Mouse (Mus musculus): Measurements from ENCODE around the gene Bag3.

Gene Bag3

DNA sequence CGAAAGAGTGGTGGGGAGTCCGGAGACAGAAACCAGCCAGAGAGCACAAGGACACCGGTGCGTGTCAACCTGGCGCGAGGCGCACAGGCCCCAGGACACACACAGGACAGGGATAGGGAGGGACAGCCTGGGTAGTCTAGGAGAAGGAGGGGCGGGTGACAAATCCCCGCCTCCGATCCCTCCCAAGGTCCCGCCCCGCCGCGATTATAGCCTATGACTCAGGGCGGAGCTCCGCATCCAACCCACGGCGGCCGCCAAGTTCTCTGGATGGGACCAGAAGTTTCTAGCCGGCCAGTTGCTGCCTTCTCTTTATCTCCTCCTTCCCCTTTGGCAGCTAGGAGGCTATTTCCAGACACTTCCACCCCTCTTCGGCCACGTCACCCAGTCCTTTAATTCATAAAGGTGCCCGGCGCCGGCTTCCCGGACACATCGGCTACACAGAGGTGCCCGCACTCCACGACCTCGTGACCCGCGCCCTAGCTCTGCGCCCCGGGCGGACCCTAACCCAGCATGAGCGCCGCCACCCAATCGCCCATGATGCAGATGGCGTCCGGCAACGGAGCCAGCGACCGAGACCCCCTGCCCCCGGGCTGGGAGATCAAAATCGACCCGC, at the start of gene Bag3:
TSS of gene Bag3 (plus strand) at position 268 of the 613 bp plus-strand sequence.
- DNase-seq, result peak; percentile 97

DNA sequence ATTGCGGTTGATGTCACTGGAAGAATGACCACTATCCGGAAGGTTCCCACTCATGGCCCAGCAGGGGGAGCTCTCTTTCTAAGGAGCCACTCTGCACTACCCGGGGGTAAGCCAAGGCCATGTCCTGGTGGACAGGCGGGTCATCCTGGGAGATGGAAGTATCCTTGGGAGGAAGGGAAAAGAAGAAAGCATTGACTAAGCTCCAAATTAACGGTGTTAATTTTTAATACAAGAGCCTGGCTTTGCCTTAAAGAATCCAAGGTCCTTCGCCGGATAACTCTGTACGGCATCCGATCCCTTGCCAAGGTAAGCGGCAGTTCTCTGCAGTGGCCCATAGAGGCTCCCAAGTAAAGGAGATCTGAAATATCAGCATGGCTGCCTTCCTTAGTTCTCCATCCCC, 49.1 kb upstream of the Bag3 start:
- DNase-seq, result peak; percentile 88

DNA sequence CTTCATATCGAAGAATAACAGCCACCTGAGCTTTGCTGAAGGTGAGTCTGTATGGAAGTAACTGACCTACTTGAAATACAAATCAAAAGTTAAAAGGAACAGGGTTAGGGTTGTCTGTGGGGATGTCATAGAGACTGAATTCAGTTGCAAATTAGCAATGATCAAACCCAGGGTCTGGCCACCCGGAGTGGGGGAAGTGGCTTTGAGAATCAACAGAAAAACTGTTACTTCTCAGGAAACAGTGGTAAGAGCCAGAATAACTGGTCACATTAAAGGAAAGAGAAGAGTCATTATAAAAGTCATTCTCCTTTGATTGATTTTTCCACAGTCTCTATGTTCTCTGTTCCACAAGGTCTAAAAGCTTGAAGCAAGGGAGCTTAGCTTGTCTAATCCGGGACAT, 34.4 kb upstream of the Bag3 start:
- no peak for DNase-seq

DNA sequence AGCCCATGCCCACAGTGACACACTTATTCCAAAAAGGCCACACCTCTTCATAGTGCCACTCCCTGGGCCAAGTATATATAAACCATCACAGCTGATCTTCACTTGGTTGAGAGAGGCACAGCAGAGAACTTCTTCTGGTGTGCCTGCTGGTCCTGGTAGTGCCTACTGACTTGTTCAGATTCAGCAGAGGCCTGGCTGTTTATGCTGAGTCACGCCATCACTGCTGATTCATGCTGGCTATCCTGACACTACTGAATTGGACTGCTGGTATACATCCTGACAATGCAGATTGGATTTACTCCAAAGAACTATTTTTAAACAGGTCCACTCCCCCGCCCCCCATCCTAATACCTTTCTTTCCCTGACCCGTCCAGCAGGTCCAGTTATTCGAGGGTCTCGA, 28.9 kb upstream of the Bag3 start:
- DNase-seq, result no peak

DNA sequence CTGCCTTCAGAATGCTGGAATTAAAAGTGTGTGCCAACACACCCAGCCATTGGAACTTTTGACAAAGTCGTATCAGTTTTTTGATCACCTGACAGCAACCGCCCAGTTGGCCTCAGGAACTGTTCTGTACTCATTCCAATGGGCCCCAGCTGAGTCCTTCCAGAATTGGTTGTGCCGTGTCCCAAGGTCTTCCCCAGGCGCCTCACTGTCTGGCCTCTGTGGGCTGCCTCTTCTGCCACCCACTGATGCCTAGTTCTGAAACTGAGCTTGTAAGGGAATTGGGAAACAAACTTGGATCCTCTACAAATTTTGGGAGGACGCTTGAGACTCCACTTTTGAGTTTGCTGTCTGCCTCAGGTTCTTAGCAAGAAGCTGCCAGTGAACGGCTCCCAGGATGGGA, 23.6 kb upstream of the Bag3 start:
- DNase-seq, result no peak

DNA sequence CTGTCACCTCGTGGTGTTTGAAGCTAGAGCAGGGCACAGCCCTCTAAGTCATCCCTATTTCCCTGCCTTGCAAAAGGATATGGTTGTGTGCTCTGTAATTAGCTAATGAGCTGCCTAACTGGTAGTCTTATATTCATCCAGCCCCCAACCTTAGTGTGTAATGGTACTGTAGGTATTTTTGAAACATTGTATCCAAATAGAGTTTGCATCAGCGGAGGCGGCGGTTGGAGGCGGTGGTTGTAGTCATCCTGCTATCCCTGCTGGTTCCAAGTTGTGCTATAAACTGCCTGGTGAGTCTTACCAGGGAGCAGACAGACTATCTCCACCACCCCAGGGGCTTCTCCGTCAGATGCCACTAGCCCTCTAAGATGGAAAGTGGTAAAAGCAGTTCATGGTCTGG, 19.3 kb upstream of the Bag3 start:
- no peak for DNase-seq

DNA sequence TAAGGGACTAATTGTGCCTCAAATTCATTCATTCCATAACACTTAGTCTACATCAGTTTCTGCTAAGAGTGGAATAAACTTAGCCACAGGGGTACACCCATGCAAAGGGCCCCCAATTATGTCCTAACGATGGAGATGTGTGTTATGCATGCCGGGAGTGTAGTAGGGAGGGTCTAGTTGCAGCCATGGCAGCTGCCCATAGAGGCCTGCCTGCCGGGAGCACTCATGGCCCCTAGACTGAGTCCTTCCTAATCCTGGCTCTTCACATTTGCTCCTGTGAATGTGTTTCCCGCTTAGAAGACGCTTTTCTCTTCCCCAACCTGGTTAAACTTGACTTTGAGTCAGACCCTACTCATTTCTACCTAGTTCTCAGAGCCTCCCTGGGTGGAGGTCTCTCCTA, 11.5 kb upstream of the Bag3 start:
- DNase-seq, result no peak

DNA sequence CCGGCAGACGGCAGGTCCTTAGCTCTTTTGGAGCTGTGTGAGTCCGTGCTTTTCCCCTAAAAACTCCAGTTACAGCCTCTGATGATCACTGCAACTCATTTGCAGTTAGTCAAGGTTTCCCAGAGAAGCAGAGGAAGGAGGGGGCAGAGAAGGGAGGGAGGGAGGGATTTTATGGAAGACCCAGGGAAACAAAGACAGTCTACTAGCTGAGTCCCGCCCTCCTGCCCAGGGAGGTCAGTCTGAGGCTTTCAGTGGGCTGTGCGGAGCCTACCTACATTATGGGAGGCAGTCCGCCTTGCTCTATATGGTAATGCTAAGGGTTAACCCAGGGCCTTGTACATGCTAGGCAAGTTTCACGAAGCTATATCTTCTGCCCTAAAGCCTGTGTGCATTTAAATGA, 9.9 kb upstream of the Bag3 start:
- DNase-seq, result no peak

DNA sequence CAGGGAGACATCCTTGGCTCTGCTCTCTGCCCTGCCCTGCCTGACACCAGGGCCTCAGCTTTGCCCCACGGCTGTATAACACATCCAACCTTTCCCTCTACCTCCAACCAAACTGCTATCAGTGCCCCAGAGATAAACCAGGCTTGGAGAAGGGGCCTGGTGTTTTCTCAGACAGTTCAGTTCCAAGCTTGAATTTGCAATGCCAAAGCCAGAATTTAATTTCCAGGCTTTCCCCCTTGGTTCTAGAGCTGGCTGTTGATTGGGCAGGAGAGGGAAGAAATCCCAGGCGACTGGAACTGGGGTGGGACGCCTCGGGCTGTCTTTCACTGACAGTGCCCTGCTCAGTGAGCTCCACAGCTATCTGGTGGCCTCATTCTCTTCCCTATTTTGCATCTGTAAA, 9.1 kb upstream of the Bag3 start:
- DNase-seq, result no peak

DNA sequence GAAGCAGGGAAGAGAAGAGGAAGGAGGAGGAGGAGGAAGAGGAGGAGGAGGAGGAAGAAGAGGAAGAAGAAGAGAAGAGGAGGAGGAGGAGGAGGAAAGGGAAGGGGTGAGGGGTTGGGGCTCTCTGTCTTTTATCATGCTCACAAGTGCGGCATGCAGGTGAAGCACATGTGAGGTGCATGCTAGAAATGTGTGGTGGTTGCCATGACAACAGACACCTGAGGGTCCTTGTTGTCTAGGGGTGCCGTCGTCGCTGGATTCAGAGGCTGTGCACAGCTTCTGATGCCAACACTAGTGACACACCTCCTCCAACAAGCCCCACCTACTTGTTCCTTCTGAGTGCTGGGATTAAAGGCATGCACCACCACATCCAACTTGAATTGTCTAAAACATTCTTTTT, 7.1 kb upstream of the Bag3 start:
- no peak for DNase-seq

DNA sequence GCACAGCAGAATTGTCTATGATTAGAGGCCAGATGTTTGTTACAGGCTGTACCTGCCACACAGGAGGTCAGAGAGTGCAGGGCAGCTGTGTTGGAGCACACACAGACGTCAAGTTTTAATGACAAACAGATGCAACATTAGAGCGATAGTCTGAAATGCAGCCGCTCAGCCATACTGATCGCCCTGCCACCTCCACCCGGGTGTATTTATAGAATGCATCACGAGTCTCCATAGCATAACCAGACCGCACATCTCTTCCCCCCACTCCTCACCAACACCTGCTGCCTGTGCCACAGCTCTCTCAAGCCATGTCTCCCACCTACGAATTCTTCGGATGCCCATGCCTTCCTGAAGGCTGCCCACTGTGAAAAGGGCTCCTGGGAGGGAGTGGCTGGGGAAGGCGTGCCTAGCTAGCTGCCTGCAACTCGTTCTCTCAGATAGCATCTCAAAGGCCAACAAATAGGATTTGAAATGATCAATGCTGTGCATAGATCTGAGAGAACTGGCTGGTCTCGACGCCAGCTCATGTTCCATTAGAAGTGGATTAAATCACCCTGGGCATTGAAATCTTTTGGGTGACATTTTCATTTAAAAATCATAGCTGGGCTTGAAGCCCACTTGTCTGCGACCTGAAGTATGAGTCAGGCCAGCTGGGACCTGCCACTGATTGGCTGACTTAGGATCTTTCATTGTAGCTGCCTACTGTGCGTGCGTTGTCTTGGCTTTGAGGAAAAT, 3.9 kb upstream of the Bag3 start:
- DNase-seq, result no peak

DNA sequence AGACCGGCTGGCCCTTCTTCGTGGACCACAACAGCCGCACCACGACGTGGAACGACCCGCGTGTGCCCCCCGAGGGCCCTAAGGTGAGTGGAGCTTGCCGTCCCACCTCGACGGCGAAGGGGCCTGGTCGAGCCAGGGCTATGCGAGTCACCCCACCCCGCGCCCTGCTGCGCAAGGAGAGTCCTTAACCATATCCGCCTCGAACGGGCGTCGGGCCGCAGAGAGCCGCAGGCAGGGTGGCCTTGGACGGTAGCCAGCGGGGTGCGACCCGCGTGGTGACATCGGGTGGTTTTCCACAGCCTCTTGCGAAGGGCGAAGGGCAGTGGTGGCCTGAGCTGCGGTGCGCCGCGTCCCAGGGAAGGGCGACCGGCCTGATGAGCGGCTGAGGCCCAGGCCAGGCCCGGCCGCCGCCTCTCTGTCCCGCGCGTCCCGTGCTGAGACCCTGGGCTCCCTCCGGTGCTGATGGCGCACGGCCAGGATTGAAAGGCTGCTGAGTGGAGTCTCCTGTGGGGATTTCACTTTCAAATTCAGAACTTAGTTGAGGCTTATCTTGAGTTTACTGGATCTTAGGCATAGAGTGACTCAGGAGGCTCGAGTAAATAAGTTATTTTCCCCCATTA, 656 bp downstream of the Bag3 start:
- DNase-seq, result peak; percentile 85

DNA sequence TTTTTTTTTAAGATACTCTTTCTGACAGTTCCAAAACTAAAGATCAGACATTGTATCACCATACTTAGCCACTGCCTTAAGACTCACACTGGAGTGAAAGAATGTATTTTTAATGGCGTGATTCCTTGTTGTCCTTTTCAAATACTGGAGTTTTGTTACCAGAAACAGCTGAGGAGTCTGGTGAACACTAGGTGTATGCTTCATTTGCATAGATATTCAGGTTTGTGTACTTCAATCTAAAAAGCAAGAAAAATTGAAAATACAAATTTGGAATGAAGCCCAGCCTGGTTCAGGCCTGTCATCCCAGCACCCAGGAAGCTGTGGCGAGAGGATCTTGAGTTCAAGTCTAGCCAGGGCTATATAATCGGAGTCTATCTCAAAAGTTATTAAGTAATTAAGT, 1.2 kb downstream of the Bag3 start:
- no peak for DNase-seq

DNA sequence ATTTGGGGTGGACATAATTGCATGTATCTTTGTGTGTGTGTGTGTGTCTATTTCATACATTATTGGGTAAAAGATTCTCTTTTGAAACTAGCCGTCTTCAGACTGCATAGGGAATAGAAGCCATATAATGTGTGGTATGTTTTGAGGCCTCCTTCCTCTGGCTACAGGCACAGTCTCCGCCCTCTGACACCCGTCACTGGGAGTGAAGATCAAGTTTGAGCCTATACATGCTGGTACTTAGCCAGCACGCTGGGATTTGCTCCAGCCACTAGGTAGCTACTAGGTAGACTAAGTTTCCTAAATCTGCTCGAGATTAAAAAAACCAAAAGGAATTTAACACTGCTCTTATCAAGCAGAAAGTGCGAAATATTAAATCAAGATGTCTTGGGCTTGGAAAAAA, 3.2 kb downstream of the Bag3 start:
- DNase-seq, result no peak

DNA sequence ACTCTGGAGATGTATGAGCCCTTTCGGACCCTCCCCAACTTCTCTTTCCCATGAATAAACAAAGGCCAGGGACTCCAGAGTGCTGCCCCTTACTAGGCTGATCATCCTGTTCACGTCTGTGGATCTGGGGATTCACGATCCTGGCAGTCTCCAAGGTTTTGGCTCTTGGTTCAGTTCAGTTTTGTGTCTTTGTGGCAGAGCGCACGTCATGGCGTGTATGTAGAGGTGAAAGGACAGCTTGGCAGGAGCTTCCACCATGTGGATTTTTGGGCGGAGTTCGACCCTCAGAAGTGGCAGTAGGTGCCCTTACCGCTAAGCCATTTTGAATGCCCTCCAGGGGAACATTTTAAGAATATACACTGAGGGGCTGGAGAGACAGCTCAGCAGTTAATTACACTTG, 5.2 kb downstream of the Bag3 start:
- DNase-seq, result no peak

DNA sequence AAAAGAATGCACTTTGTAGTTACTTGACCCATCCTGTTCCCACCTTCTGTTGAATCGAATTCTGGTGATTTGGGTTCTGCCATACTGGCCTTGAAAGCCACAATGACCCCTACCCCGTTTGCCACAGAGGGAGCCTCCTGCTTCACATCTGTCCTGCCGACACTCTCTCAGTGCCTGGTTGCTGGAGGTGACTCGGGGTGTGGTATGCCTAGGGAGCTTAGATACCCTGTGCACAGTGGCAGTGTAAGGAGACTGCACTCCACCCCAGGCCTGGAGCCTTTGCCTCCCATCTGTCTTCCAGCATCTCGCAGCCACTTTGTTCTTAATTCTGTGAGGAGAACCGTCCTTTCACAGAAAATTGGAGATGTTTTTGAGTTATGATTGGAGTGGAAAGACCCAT, 5.7 kb downstream of the Bag3 start:
- no peak for DNase-seq

DNA sequence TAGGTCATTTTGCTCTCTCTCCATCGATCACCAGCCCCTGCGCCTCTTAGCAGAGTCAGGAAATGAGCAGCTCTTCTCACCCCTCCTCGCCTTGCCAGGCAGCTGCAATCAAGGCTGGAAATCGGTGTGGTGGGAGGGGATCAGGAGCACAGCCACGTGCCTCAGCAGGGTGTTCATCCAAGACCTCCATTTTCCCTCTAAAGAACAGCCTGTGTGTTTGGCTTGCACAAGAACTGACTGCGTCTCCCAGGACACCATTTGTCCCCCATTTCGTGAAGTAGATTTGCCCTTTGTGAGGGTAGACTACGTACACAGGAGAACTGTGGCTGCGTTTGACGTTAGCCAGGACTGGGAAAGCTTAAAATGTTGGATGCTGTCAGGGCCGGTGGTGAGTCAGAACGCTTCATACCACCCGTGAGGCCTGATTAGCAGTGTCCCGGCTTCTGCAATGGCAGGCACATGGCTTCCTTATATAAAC, 6.2 kb downstream of the Bag3 start:
- DNase-seq, result no peak

DNA sequence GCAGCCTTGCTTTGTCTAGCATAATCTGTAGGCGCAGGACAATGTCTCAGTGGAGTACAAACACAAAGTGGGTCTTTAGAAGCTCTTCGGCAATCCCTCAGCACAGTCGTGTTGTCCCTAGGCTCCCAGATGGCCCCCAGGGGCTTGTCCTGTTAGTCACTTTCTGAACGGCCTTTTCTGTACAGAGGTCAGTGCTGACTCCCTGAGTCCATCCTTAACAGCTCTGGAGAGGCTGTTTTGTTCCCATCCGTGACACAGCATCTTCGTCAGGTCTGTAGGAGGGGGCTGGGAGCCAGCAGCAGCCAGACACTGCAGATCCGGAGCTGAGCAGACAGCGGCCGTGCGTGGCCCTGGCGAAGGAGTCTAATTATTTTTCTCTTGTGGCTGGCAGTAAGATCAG, 7.6 kb downstream of the Bag3 start:
- DNase-seq, result peak; percentile 44

DNA sequence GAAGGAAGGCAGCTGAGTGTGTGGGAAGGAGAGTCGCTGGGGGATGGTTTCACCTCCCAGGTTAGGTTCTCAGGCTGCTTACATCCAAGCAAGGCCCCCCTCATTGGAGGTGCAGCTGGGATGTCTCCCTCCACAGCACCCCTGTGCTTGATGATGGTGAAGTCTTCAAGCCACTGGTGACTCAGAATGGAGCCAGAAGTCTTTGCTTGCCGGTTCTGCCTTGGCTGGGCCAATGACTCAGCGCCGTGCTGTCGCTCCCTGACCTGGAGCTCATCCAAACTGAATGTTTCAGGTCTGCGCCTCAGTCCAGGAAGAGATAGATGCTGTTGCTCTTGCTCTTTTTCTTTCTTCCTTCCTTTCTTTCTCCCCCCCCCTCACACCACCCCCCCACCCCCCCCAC, 8.5 kb downstream of the Bag3 start:
- peak; percentile 65 for DNase-seq

DNA sequence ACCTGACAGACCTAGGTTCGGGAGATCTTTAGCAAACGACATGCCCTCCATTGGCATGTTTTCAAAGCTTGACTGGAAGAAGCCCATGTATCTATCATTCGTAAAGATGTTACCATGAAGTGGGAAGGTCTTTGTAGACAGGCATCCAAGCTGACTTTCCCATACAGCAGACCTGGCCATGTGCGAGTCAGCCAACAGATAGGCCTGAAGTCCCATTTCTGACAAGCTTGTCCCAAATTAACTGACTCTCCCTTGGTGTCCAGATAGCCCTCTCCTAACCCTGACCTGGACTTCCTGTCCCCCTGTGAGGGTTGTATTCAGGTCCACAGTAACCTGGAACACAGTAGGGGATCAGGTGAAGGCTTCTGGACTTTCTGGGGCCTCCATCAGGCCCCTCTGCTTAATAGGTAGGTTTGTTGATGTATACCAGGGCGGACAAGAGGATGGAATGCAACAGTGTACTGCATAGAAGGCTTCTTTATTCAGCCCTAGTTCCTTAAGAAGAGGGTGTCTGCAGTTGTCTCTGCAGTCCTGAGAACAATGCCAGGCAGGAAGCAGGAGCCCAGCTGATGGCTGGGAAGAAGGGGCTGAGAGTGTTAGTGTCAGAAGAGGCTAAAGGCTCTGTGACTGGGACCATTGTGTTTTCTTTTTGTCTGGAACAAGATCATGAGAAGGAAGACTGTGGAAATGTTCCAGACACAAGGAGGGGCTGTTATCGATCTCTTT, 9.2 kb downstream of the Bag3 start:
- no peak for DNase-seq

DNA sequence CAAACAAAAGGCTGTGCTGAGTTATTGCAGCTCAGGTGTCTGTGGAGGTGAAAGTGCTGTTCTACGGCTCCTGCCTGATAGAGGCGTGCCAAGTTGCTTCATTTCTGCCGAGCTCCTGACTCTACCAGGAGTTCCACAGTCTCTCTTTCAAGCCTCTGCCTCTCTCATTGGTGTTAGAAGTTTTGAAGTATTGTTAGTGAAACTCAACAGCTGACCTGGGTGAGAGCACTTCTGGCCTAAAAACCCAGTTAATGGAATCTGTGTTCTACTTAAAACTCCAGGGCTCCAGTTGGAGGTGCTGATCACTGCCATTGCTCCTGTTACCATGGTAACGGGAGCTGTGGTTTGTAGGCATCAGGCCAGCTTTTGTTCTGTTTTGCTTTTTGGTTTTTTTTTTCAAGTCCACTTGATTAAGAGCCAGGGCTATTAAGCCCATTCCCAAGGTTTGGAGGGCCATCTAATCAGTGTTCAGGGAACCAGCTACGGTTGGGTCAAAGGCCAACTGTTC, 11.6 kb downstream of the Bag3 start:
- DNase-seq, result no peak

DNA sequence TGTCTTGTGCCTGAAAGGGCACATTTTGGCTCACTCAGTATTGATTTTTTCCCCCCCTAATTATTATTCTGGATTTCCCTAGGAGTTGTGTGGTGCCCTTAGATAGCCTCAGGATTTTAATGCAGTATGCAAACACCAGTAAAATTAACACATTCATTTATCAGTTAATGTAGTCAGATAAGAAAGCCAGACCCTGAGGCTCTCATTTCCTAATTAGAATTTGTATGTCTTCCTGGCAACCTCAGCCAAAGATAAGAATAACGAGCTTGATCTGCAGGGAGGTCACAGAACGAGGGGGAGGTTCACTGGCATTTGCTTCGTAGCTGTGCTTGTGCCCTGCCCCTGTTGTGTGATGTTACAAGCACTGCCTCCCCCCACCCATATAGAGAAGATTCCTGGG, 12.7 kb downstream of the Bag3 start:
- DNase-seq, result no peak

DNA sequence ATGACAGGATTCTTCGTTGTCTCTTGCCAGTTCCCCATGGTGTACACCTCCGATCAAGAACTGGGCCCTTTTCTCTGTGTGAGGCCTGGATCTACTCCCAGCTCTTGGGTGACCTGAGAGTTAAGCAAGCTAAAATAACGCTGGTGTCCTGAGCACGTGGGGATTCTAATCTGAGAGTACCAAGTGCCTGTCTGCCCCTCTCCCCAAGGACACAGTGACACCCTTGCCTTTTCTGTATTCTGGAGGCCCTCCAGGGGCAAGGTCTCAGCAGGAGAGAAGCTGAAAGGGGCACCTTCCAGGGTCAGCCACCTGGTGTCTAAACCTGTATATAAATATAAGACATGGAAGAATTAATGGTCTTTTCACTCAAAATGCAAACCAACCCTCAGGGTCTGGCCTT, 14.3 kb downstream of the Bag3 start:
- DNase-seq, result no peak

DNA sequence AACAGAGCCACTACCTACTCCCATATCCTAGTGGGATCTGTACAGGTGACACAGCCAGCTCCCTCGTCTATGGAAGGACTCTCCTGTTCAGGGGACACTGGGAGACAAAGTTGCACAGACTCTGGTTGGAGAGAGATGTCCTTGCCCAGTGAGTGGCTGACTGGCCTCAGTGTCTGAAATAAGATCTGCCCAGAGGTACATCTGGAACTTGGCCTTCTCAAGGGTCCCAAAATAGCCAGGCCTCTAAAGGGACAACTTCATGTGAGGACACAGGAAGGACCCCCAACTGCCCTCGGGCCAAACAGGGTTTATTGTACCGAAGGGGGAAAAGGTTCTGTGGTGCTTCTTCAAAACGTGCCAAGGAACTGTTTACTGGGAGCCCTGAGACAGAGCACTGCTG, 14.8 kb downstream of the Bag3 start:
- DNase-seq, result no peak

All from kidney, postnatal 14 days (tissue).